15 mouse cellular contexts compared by ENCODE assay signal in the genomic region with DNA sequence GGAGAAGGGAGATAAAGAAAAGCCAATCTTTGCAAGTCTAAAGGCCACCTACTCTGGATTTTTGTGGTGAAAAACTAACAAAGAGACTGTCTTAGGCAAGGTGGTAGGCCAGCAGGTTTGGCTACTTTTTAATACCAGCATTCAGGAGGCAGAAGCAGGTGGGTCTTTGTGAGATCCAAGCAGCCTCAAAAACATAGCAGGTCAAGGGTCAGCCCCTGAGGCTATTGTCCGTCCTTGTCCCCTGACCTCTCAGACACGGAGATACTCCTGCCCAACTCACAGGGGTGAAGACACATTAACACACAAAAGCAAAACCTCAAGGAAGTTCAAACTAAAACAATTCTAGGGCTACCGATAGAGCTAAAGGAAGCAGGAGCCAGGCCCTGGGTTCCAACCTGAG. TPM values are rescaled to one million over a fixed set of nuclear protein-coding genes. Genes with fewer than 3 reads are reported as not detected.
A peak's percentile ranks its signal among the peaks of the same experiment; 100 is the strongest.
DNase-seq lines count a peak whose midpoint lies in the region; ATAC-seq and TF ChIP-seq lines count a peak whose summit lies in the region.
"Had no signal": no experiment of that assay in that cellular context is flagged by ENCODE, and none has a peak within 500 bp of the region (broad histone marks: within the 10 kb centered on the region; RNA-seq: fewer than 3 reads in every experiment).

No protein-coding gene starts in this region.

- no peaks in the 10 kb centered on the region for H3K36me3 ChIP-seq in heart, embryonic 16.5 days (ENCODE audit: control insufficient read depth, insufficient read depth)
- no peaks in the 10 kb centered on the region for H3K36me3 ChIP-seq in lung, postnatal 0 days (ENCODE audit: insufficient read depth, low read length)

- H3K27me3 ChIP-seq in heart, embryonic 16.5 days (ENCODE audit: control insufficient read depth, insufficient read depth, low read length) = no peaks in the 10 kb centered on the region
- H3K27me3 ChIP-seq in lung, postnatal 0 days (replicated peaks; ENCODE audit: insufficient read depth, low read length) = no peaks in the 10 kb centered on the region

- H3K27ac ChIP-seq in heart, embryonic 16.5 days (ENCODE audit: low read length) = peak overlapping the region; percentile 93
- peak overlapping the region; percentile 97 for H3K27ac ChIP-seq in lung, postnatal 0 days (ENCODE audit: low read length)

- peak; percentile 43 for DNase-seq in cerebellum, adult 9-10 months
- DNase-seq in cerebellum, adult 9-11 months = no peak
- no peak for DNase-seq in heart, adult 18-20 months
- no peak for DNase-seq in lung, postnatal 0 days (ENCODE audit: low spot score)
- no peak for DNase-seq in lung, postnatal 25 days (ENCODE audit: low spot score)
- DNase-seq in urinary bladder, postnatal 36 days (ENCODE audit: low spot score in 2 of 2) = no peak
- DNase-seq in frontal cortex, postnatal 25 days (ENCODE audit: low spot score in 2 of 2) = no peak
- DNase-seq: cerebellum, postnatal 10 days; liver, postnatal 0 days; thymus, adult 18-20 months had no signal

- ATAC-seq in heart, embryonic 16.5 days (replicated peaks; ENCODE audit: extremely low read depth, insufficient read depth, low FRiP score) = no peak
- no peak for ATAC-seq in lung, postnatal 0 days
- ATAC-seq: liver, postnatal 0 days had no signal

- TF ChIP-seq CTCF in lung, postnatal 0 days (IDR thresholded peaks at IDR 0.05) = no peak

- no peak overlapping the region for H3K4me2 ChIP-seq in heart, embryonic 16.5 days (ENCODE audit: low read depth, low read length)
- no peak overlapping the region for H3K4me2 ChIP-seq in lung, postnatal 0 days (replicated peaks; ENCODE audit: low read depth, low read length)

- peaks cover 22% of the 10 kb centered on the region for H3K4me1 ChIP-seq in heart, embryonic 16.5 days (ENCODE audit: control insufficient read depth, insufficient read depth, low read length)
- peaks cover 18% of the 10 kb centered on the region for H3K4me1 ChIP-seq in lung, postnatal 0 days (ENCODE audit: insufficient read depth, low read depth, low read length)

- peak overlapping the region; percentile 26 for H3K9ac ChIP-seq in heart, embryonic 16.5 days (ENCODE audit: low read length)
- no peak overlapping the region for H3K9ac ChIP-seq in lung, postnatal 0 days (replicated peaks; ENCODE audit: low read depth)
- H3K9ac ChIP-seq: liver, postnatal 0 days had no signal

- TF ChIP-seq EP300 in lung, postnatal 0 days (IDR thresholded peaks at IDR 0.05) = no peak

- H3K4me3 ChIP-seq in heart, embryonic 16.5 days (ENCODE audit: low read length) = no peak overlapping the region
- H3K4me3 ChIP-seq in lung, postnatal 0 days (ENCODE audit: low read depth, low read length) = no peak overlapping the region

- whole genome bisulfite sequencing in heart, embryonic 16.5 days = 49% methylated on average over 3 of the region's 3 CpGs
- 44% methylated on average over 3 of the region's 3 CpGs for WGBS in lung, postnatal 0 days

- H3K9me3 ChIP-seq in heart, embryonic 16.5 days (replicated peaks; ENCODE audit: control insufficient read depth, low read length) = no peaks in the 10 kb centered on the region
- no peaks in the 10 kb centered on the region for H3K9me3 ChIP-seq in lung, postnatal 0 days (ENCODE audit: low read length)
- H3K9me3 ChIP-seq: megakaryocyte, embryonic 14.5 days had no signal

RNA-seq across cellular contexts. Expression of gene Klhl21, which starts 1.8 kb away (rescaled TPM):
- polyA plus RNA-seq in heart, embryonic 16.5 days (2015; fragmentation: Nextera tagmentation; extraction: Ambion mirVana) = 27.2 and 33.1 TPM in 2 replicates
- total RNA-seq in heart, adult 18-20 months (2021) = 10 to 100 TPM; 82.1 to 83.9 TPM
- polyA plus RNA-seq in lung, postnatal 0 days (2015; fragmentation: Nextera tagmentation; extraction: Ambion mirVana) = 13.4 and 13.7 TPM in 2 replicates

RNA-seq across cellular contexts. Expression of gene Phf13, which starts 10.8 kb away (rescaled TPM):
- polyA plus RNA-seq in heart, embryonic 16.5 days (2015; fragmentation: Nextera tagmentation; extraction: Ambion mirVana) = 15.4 and 17.1 TPM in 2 replicates
- total RNA-seq in heart, adult 18-20 months (2021) = 1 to 10 TPM; 5.4 to 5.9 TPM
- 18.0 TPM in 2 replicates for polyA plus RNA-seq in lung, postnatal 0 days (2015; fragmentation: Nextera tagmentation; extraction: Ambion mirVana)

RNA-seq across cellular contexts. Expression of gene Thap3, which starts 18.0 kb away (rescaled TPM):
- polyA plus RNA-seq in heart, embryonic 16.5 days (2015; fragmentation: Nextera tagmentation; extraction: Ambion mirVana) = 28.8 and 31.2 TPM in 2 replicates
- 10 to 100 TPM; 10.5 to 14.9 TPM for total RNA-seq in heart, adult 18-20 months (2021)
- polyA plus RNA-seq in lung, postnatal 0 days (2015; fragmentation: Nextera tagmentation; extraction: Ambion mirVana) = 31.0 and 33.3 TPM in 2 replicates

RNA-seq across cellular contexts. Expression of gene Zbtb48, which starts 20.7 kb away (rescaled TPM):
- polyA plus RNA-seq in heart, embryonic 16.5 days (2015; fragmentation: Nextera tagmentation; extraction: Ambion mirVana) = 13.5 and 14.5 TPM in 2 replicates
- 1 to 10 TPM; 3.4 to 3.6 TPM for total RNA-seq in heart, adult 18-20 months (2021)
- polyA plus RNA-seq in lung, postnatal 0 days (2015; fragmentation: Nextera tagmentation; extraction: Ambion mirVana) = 13.2 and 13.7 TPM in 2 replicates

RNA-seq across cellular contexts. Expression of gene Tas1r1, which starts 31.6 kb away (rescaled TPM):
- 0.29 and 0.39 TPM in 2 replicates for polyA plus RNA-seq in heart, embryonic 16.5 days (2015; fragmentation: Nextera tagmentation; extraction: Ambion mirVana)
- under 1 TPM; 0.10 to 0.13 TPM for total RNA-seq in heart, adult 18-20 months (2021)
- polyA plus RNA-seq in lung, postnatal 0 days (2015; fragmentation: Nextera tagmentation; extraction: Ambion mirVana) = 0.21 and 0.35 TPM in 2 replicates
- total RNA-seq: adrenal gland, adult 18-20 months; monocyte, adult 5-6 weeks; neutrophil, adult 5-6 weeks had no signal
